9 mouse cellular contexts compared by ENCODE assay signal in the genomic region with DNA sequence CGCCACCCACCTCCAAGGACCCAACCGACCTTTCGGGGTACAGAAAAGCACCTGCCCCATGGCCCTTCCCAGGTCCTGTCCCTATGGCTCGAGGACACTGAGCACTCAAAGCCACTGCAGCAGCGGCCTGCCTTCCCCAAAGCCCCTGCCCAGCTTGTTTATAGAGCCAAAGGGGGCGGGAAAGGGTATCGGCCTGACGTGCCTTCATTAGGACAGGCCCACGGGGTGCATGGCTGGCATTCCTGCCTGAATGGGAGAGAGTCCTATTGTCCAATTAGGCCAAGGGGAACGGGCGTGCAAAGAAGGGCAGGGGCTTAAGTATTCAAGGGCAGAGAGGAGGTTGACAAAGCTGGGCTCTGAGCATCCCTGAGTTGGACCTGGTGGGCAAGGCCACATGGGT. TPM values are rescaled to one million over a fixed set of nuclear protein-coding genes. Genes with fewer than 3 reads are reported as not detected.
DNase-seq lines count a peak whose midpoint lies in the region; ATAC-seq and TF ChIP-seq lines count a peak whose summit lies in the region.
"Had no signal": no experiment of that assay in that cellular context is flagged by ENCODE, and none has a peak within 500 bp of the region (broad histone marks: within the 10 kb centered on the region; RNA-seq: fewer than 3 reads in every experiment).

No protein-coding gene starts in this region.

- H3K9ac ChIP-seq in embryonic facial prominence, embryonic 14.5 days (ENCODE audit: low read depth, low read length): peak overlapping the region; percentile 20; the same call in 1 of the 2 replicates
- H3K9ac ChIP-seq in hindbrain, embryonic 11.5 days (ENCODE audit: low read depth, low read length): no peak overlapping the region
- H3K9ac ChIP-seq in neural tube, embryonic 12.5 days: peak overlapping the region; percentile 38; the same call in 1 of the 2 replicates

- H3K4me2 ChIP-seq in embryonic facial prominence, embryonic 14.5 days (ENCODE audit: low read depth, low read length): peak overlapping the region; percentile 88; the same call in 1 of the 2 replicates
- H3K4me2 ChIP-seq in hindbrain, embryonic 11.5 days (replicated peaks; ENCODE audit: low read depth, low read length): no peak overlapping the region
- H3K4me2 ChIP-seq in neural tube, embryonic 12.5 days (replicated peaks): peak overlapping the region; percentile 94

- TF ChIP-seq CTCF in layer of hippocampus, adult 2 months (conservative IDR thresholded peaks at IDR 0.05): no peak

- H3K9me3 ChIP-seq in embryonic facial prominence, embryonic 14.5 days (ENCODE audit: control insufficient read depth, low read length): no peaks in the 10 kb centered on the region
- no peaks in the 10 kb centered on the region for H3K9me3 ChIP-seq in hindbrain, embryonic 11.5 days (ENCODE audit: control insufficient read depth, low read length)
- H3K9me3 ChIP-seq in neural tube, embryonic 12.5 days: no peaks in the 10 kb centered on the region

- DNase-seq in layer of hippocampus, adult 2 months (ENCODE audit: low spot score in 2 of 2): no peak
- no peak for DNase-seq in layer of hippocampus, adult 18-20 months (ENCODE audit: low spot score in 2 of 2)
- peak; percentile 21 for DNase-seq in embryonic facial prominence, embryonic 14.5 days (ENCODE audit: low spot score)
- DNase-seq in hindbrain, embryonic 11.5 days (ENCODE audit: low spot score): no peak
- DNase-seq in right cerebral cortex, postnatal 14 days: no peak
- no peak for DNase-seq in left cerebral cortex, adult 18-20 months (ENCODE audit: low spot score in 2 of 2)
- DNase-seq: adrenal gland, postnatal 25 days had no signal

- H3K4me3 ChIP-seq in layer of hippocampus, adult 2 months: peak overlapping the region; percentile 13; the same call in 1 of the 2 replicates
- no peak overlapping the region for H3K4me3 ChIP-seq in embryonic facial prominence, embryonic 14.5 days (ENCODE audit: low read depth, low read length)
- H3K4me3 ChIP-seq in hindbrain, embryonic 11.5 days (ENCODE audit: low read depth, low read length): no peak overlapping the region
- no peak overlapping the region; the same call in 1 of the 2 replicates for H3K4me3 ChIP-seq in neural tube, embryonic 12.5 days

- no peaks in the 10 kb centered on the region for H3K27me3 ChIP-seq in embryonic facial prominence, embryonic 14.5 days (replicated peaks; ENCODE audit: control insufficient read depth, insufficient read depth, low read length)
- no peaks in the 10 kb centered on the region for H3K27me3 ChIP-seq in hindbrain, embryonic 11.5 days (ENCODE audit: control insufficient read depth, insufficient read depth, low read length)
- no peaks in the 10 kb centered on the region for H3K27me3 ChIP-seq in neural tube, embryonic 12.5 days (replicated peaks)

- 66% methylated on average over 11 of the region's 11 CpGs for WGBS in embryonic facial prominence, embryonic 14.5 days
- 63% methylated on average over 11 of the region's 11 CpGs for WGBS in hindbrain, embryonic 11.5 days
- 50% methylated on average over 11 of the region's 11 CpGs for WGBS in neural tube, embryonic 12.5 days

- H3K27ac ChIP-seq in layer of hippocampus, adult 2 months: peak overlapping the region; percentile 86
- no peak overlapping the region for H3K27ac ChIP-seq in embryonic facial prominence, embryonic 14.5 days (replicated peaks; ENCODE audit: low read depth, low read length)
- H3K27ac ChIP-seq in hindbrain, embryonic 11.5 days (ENCODE audit: low read depth, low read length): 0 out of 2 replicates have a peak overlapping the region, but pooled peaks have one; percentile 30
- no peak overlapping the region for H3K27ac ChIP-seq in neural tube, embryonic 12.5 days

- ATAC-seq in embryonic facial prominence, embryonic 14.5 days (ENCODE audit: low read depth): no peak
- no peak for ATAC-seq in hindbrain, embryonic 11.5 days (ENCODE audit: low FRiP score)
- no peak for ATAC-seq in neural tube, embryonic 12.5 days (ENCODE audit: low FRiP score, low read depth)
- ATAC-seq in megakaryocyte-erythroid progenitor cell, adult 5-6 weeks (replicated peaks; ENCODE audit: low FRiP score, low TSS enrichment, poor library complexity, severe bottlenecking): no peak

- H3K36me3 ChIP-seq in embryonic facial prominence, embryonic 14.5 days (ENCODE audit: control insufficient read depth, insufficient read depth, low read length): peaks cover 48% of the 10 kb centered on the region
- peaks cover 22% of the 10 kb centered on the region for H3K36me3 ChIP-seq in hindbrain, embryonic 11.5 days (ENCODE audit: control insufficient read depth, insufficient read depth, low read length)
- peaks cover 55% of the 10 kb centered on the region for H3K36me3 ChIP-seq in neural tube, embryonic 12.5 days

- peaks cover 49% of the 10 kb centered on the region for H3K4me1 ChIP-seq in embryonic facial prominence, embryonic 14.5 days (ENCODE audit: control insufficient read depth, insufficient read depth, low read length)
- H3K4me1 ChIP-seq in hindbrain, embryonic 11.5 days (replicated peaks; ENCODE audit: control insufficient read depth, insufficient read depth, low read length): peaks cover 10% of the 10 kb centered on the region
- H3K4me1 ChIP-seq in neural tube, embryonic 12.5 days: peaks cover 60% of the 10 kb centered on the region

RNA-seq across cellular contexts. Expression of gene Caskin2, which starts 5.5 kb away (rescaled TPM):
- total RNA-seq in layer of hippocampus, adult 2 months (2021): 10 to 100 TPM; 17.7 to 19.7 TPM
- total RNA-seq in layer of hippocampus, adult 18-20 months (2021): 10 to 100 TPM; 19.4 to 19.9 TPM
- 16.2 and 16.8 TPM in 2 replicates for polyA plus RNA-seq in embryonic facial prominence, embryonic 14.5 days (2014; fragmentation: Nextera tagmentation; extraction: Ambion mirVana)
- 12.2 and 12.9 TPM in 2 replicates for polyA plus RNA-seq in hindbrain, embryonic 11.5 days (2014; fragmentation: Nextera tagmentation; extraction: Ambion mirVana)
- 14.4 and 16.7 TPM in 2 replicates for polyA plus RNA-seq in neural tube, embryonic 12.5 days (2016; fragmentation: Nextera tagmentation; extraction: Ambion mirVana)
- total RNA-seq in megakaryocyte-erythroid progenitor cell, adult 5-6 weeks (2014; fragmentation: Nextera tagmentation): 9.5 and 9.8 TPM in 2 replicates
- total RNA-seq in megakaryocyte-erythroid progenitor cell, adult 5-6 weeks (2017): 1.4 and 3.7 TPM in 2 replicates
- total RNA-seq in left cerebral cortex, adult 18-20 months (2021): 10 to 100 TPM; 17.7 to 18.6 TPM

RNA-seq across cellular contexts. Expression of gene Tsen54, which starts 6.6 kb away (rescaled TPM):
- 10 to 100 TPM; 11.8 to 13.0 TPM for total RNA-seq in layer of hippocampus, adult 2 months (2021)
- total RNA-seq in layer of hippocampus, adult 18-20 months (2021): 10 to 100 TPM; 11.1 to 11.4 TPM
- 21.2 and 26.8 TPM in 2 replicates for polyA plus RNA-seq in embryonic facial prominence, embryonic 14.5 days (2014; fragmentation: Nextera tagmentation; extraction: Ambion mirVana)
- 17.9 and 21.3 TPM in 2 replicates for polyA plus RNA-seq in hindbrain, embryonic 11.5 days (2014; fragmentation: Nextera tagmentation; extraction: Ambion mirVana)
- polyA plus RNA-seq in neural tube, embryonic 12.5 days (2016; fragmentation: Nextera tagmentation; extraction: Ambion mirVana): 26.4 and 30.7 TPM in 2 replicates
- 20.4 and 32.6 TPM in 2 replicates for total RNA-seq in megakaryocyte-erythroid progenitor cell, adult 5-6 weeks (2014; fragmentation: Nextera tagmentation)
- 16.8 and 17.1 TPM in 2 replicates for total RNA-seq in megakaryocyte-erythroid progenitor cell, adult 5-6 weeks (2017)
- 10 to 100 TPM; 14.0 to 14.5 TPM for total RNA-seq in left cerebral cortex, adult 18-20 months (2021)

RNA-seq across cellular contexts. Expression of gene Llgl2, which starts 15.9 kb away (rescaled TPM):
- 1 to 10 TPM; 1.6 to 2.3 TPM for total RNA-seq in layer of hippocampus, adult 2 months (2021)
- total RNA-seq in layer of hippocampus, adult 18-20 months (2021): 1 to 10 TPM; 2.5 to 3.0 TPM
- polyA plus RNA-seq in embryonic facial prominence, embryonic 14.5 days (2014; fragmentation: Nextera tagmentation; extraction: Ambion mirVana): 11.9 and 12.1 TPM in 2 replicates
- 3.8 and 5.4 TPM in 2 replicates for polyA plus RNA-seq in hindbrain, embryonic 11.5 days (2014; fragmentation: Nextera tagmentation; extraction: Ambion mirVana)
- polyA plus RNA-seq in neural tube, embryonic 12.5 days (2016; fragmentation: Nextera tagmentation; extraction: Ambion mirVana): 3.9 and 5.7 TPM in 2 replicates
- 8.9 and 12.7 TPM in 2 replicates for total RNA-seq in megakaryocyte-erythroid progenitor cell, adult 5-6 weeks (2014; fragmentation: Nextera tagmentation)
- 4.0 and 8.0 TPM in 2 replicates for total RNA-seq in megakaryocyte-erythroid progenitor cell, adult 5-6 weeks (2017)
- 1 to 10 TPM; 3.6 to 4.5 TPM for total RNA-seq in left cerebral cortex, adult 18-20 months (2021)

RNA-seq across cellular contexts. Expression of gene Tmem94, which starts 42.7 kb away (rescaled TPM):
- 10 to 100 TPM; 47.4 to 58.2 TPM for total RNA-seq in layer of hippocampus, adult 2 months (2021)
- total RNA-seq in layer of hippocampus, adult 18-20 months (2021): 10 to 100 TPM; 50.9 to 56.1 TPM
- 15.4 and 18.2 TPM in 2 replicates for polyA plus RNA-seq in embryonic facial prominence, embryonic 14.5 days (2014; fragmentation: Nextera tagmentation; extraction: Ambion mirVana)
- 15.5 and 16.4 TPM in 2 replicates for polyA plus RNA-seq in hindbrain, embryonic 11.5 days (2014; fragmentation: Nextera tagmentation; extraction: Ambion mirVana)
- 32.6 and 34.7 TPM in 2 replicates for polyA plus RNA-seq in neural tube, embryonic 12.5 days (2016; fragmentation: Nextera tagmentation; extraction: Ambion mirVana)
- 29.0 and 44.6 TPM in 2 replicates for total RNA-seq in megakaryocyte-erythroid progenitor cell, adult 5-6 weeks (2014; fragmentation: Nextera tagmentation)
- 15.1 and 31.5 TPM in 2 replicates for total RNA-seq in megakaryocyte-erythroid progenitor cell, adult 5-6 weeks (2017)
- 10 to 100 TPM; 62.9 to 65.2 TPM for total RNA-seq in left cerebral cortex, adult 18-20 months (2021)

RNA-seq across cellular contexts. Expression of gene Myo15b, which starts 50.2 kb away (rescaled TPM):
- total RNA-seq in layer of hippocampus, adult 2 months (2021): under 1 TPM; 0.22 to 0.41 TPM
- under 1 TPM; 0.15 to 0.57 TPM for total RNA-seq in layer of hippocampus, adult 18-20 months (2021)
- polyA plus RNA-seq in embryonic facial prominence, embryonic 14.5 days (2014; fragmentation: Nextera tagmentation; extraction: Ambion mirVana): 0.08 and 0.54 TPM in 2 replicates
- 0.09 TPM in 1 of 2 replicates, not detected in the other for polyA plus RNA-seq in hindbrain, embryonic 11.5 days (2014; fragmentation: Nextera tagmentation; extraction: Ambion mirVana)
- polyA plus RNA-seq in neural tube, embryonic 12.5 days (2016; fragmentation: Nextera tagmentation; extraction: Ambion mirVana): 0.11 and 0.19 TPM in 2 replicates
- 0.11 TPM in 1 of 2 replicates, not detected in the other for total RNA-seq in megakaryocyte-erythroid progenitor cell, adult 5-6 weeks (2014; fragmentation: Nextera tagmentation)
- 0.69 TPM in 1 of 2 replicates, not detected in the other for total RNA-seq in megakaryocyte-erythroid progenitor cell, adult 5-6 weeks (2017)
- under 1 TPM; 0.49 to 0.75 TPM for total RNA-seq in left cerebral cortex, adult 18-20 months (2021)

Comparison
In these comparisons a context has a peak if more than half of its experiments do, and no peak if none do; other contexts are left out.
1. H3K27ac ChIP-seq: peak in layer of hippocampus, adult 2 months (single experiment) and hindbrain, embryonic 11.5 days (single experiment); none in embryonic facial prominence, embryonic 14.5 days (single experiment) and neural tube, embryonic 12.5 days (single experiment).